8 mouse cellular contexts compared by ENCODE assay signal in the genomic region with DNA sequence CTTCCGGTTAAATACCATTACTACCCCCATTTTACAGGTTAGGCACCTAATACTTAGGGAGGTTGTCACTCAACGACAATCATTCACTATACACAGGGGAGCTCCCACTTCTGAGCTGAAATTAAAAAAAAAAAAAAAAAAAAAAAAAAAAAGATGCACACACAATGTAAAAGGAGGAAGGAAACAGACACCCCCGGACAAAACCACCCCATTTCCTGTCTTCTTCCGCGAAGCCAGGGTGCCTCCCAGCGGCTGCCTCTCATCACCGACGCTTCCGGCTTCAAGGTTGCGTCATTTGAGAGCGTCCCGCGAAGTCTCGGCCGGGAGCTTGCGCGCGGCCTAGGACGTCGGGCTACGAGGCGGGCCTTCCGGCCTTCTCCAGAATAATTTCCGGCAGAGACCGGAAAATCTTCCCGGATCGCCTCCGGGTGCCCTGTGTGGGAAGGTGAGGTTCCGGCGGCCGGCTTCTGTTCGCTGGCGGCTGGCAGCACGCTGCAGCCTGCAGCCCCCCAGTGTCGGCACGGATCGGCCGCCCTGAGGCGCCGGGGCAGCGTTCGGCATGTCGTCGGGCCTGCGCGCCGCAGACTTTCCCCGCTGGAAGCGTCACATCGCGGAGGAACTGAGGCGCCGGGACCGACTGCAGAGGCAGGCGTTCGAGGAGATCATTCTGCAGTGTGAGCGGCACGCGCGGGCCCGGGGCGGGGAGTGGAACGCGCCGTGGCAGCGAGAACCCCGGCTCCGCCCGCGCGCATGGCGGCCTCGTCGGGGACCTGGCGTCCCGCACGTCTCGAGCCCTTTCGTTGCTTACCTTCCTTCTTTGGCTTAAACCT. TPM values are rescaled to one million over a fixed set of nuclear protein-coding genes. Genes with fewer than 3 reads are reported as not detected.
DNase-seq lines count a peak whose midpoint lies in the region; ATAC-seq and TF ChIP-seq lines count a peak whose summit lies in the region.

A gene (plus strand): TSS at position 230 of the 830 bp plus-strand sequence.

- H3K27me3 ChIP-seq in embryonic facial prominence, embryonic 13.5 days = no peaks in the 10 kb centered on the region; the same call in 1 of the 2 replicates
- no peaks in the 10 kb centered on the region for H3K27me3 ChIP-seq in kidney, adult 2 months (replicated peaks; ENCODE audit: control insufficient read depth, insufficient read depth, low read length)
- no peaks in the 10 kb centered on the region; the same call in 1 of the 2 replicates for H3K27me3 ChIP-seq in limb, embryonic 12.5 days
- H3K27me3 ChIP-seq in midbrain, embryonic 15.5 days (replicated peaks) = no peaks in the 10 kb centered on the region
- no peaks in the 10 kb centered on the region for H3K27me3 ChIP-seq in spleen, adult 2 months (ENCODE audit: control insufficient read depth, insufficient read depth, low read length)

- TF ChIP-seq CTCF in kidney, adult 2 months (conservative IDR thresholded peaks at IDR 0.05; ENCODE audit: insufficient read depth, insufficient read length, low read depth, low read length) = peak; percentile 52
- peak; percentile 61; the same call in 1 of the 2 replicates for TF ChIP-seq CTCF in spleen, adult 2 months (IDR thresholded peaks at IDR 0.05; ENCODE audit: extremely low read depth, insufficient read depth, insufficient read length, insufficient replicate concordance)

- 1% methylated on average over 79 of the region's 79 CpGs for WGBS in embryonic facial prominence, embryonic 13.5 days
- WGBS in kidney, adult 2 months = under 1% methylated on average over 79 of the region's 79 CpGs
- under 1% methylated on average over 79 of the region's 79 CpGs for WGBS in limb, embryonic 12.5 days
- under 1% methylated on average over 79 of the region's 79 CpGs for WGBS in midbrain, embryonic 15.5 days
- WGBS in spleen, adult 2 months = under 1% methylated on average over 78 of the region's 79 CpGs

- peaks cover 19% of the 10 kb centered on the region for H3K36me3 ChIP-seq in embryonic facial prominence, embryonic 13.5 days
- no peaks in the 10 kb centered on the region for H3K36me3 ChIP-seq in kidney, adult 2 months (ENCODE audit: control insufficient read depth, insufficient read depth, low read length)
- H3K36me3 ChIP-seq in limb, embryonic 12.5 days = peaks cover 26% of the 10 kb centered on the region
- peaks cover under 1% of the 10 kb centered on the region; the same call in 1 of the 2 replicates for H3K36me3 ChIP-seq in midbrain, embryonic 15.5 days (replicated peaks)
- H3K36me3 ChIP-seq in spleen, adult 2 months (ENCODE audit: control insufficient read depth, insufficient read depth, low read length) = peaks cover 5% of the 10 kb centered on the region

- H3K9me3 ChIP-seq in embryonic facial prominence, embryonic 13.5 days = no peaks in the 10 kb centered on the region
- no peaks in the 10 kb centered on the region for H3K9me3 ChIP-seq in limb, embryonic 12.5 days
- no peaks in the 10 kb centered on the region for H3K9me3 ChIP-seq in midbrain, embryonic 15.5 days

- peak within 1 kb of the TSS; percentile 91 for H3K27ac ChIP-seq in embryonic facial prominence, embryonic 13.5 days
- H3K27ac ChIP-seq in kidney, adult 2 months (ENCODE audit: insufficient read depth, low read depth, low read length) = peak within 1 kb of the TSS; percentile 78
- H3K27ac ChIP-seq in limb, embryonic 12.5 days = peak within 1 kb of the TSS; percentile 91
- peak within 1 kb of the TSS; percentile 89 for H3K27ac ChIP-seq in midbrain, embryonic 15.5 days
- H3K27ac ChIP-seq in spleen, adult 2 months (ENCODE audit: insufficient read depth, low read length) = peak within 1 kb of the TSS; percentile 92

- H3K4me1 ChIP-seq in embryonic facial prominence, embryonic 13.5 days = peaks cover 11% of the 10 kb centered on the region
- H3K4me1 ChIP-seq in kidney, adult 2 months (ENCODE audit: control insufficient read depth, insufficient read depth, low read length) = peaks cover 9% of the 10 kb centered on the region; the same call in 1 of the 2 replicates
- peaks cover 8% of the 10 kb centered on the region for H3K4me1 ChIP-seq in limb, embryonic 12.5 days (replicated peaks)
- H3K4me1 ChIP-seq in midbrain, embryonic 15.5 days = peaks cover 13% of the 10 kb centered on the region
- peaks cover 4% of the 10 kb centered on the region for H3K4me1 ChIP-seq in spleen, adult 2 months (ENCODE audit: control insufficient read depth, insufficient read depth, insufficient read length)

- TF ChIP-seq POLR2A in kidney, adult 2 months (IDR thresholded peaks at IDR 0.05; ENCODE audit: low read depth, low read length) = no peak
- TF ChIP-seq POLR2A in spleen, adult 2 months (IDR thresholded peaks at IDR 0.05; ENCODE audit: low read depth, low read length) = peak; percentile 37; the same call in 1 of the 2 replicates

- peak within 1 kb of the TSS; percentile 77 for H3K4me2 ChIP-seq in embryonic facial prominence, embryonic 13.5 days
- H3K4me2 ChIP-seq in limb, embryonic 12.5 days = peak within 1 kb of the TSS; percentile 83
- peak within 1 kb of the TSS; percentile 62 for H3K4me2 ChIP-seq in midbrain, embryonic 15.5 days

- peak; percentile 95 for DNase-seq in 3134 (ENCODE audit: extremely low read depth, insufficient read length, low spot score)
- peak; percentile 96 to 97 for DNase-seq in adrenal gland, postnatal 36 days
- peak; percentile 96 to 97 for DNase-seq in heart, adult 18-20 months
- peak; percentile 97 for DNase-seq in kidney, adult 2 months
- DNase-seq in spleen, adult 2 months (ENCODE audit: low read depth in 1 of 2, low spot score in 2 of 2) = peak; percentile 95

- peak within 1 kb of the TSS; percentile 98 for H3K9ac ChIP-seq in embryonic facial prominence, embryonic 13.5 days
- peak within 1 kb of the TSS; percentile 95 for H3K9ac ChIP-seq in limb, embryonic 12.5 days (replicated peaks)
- H3K9ac ChIP-seq in midbrain, embryonic 15.5 days = peak within 1 kb of the TSS; percentile 95

- ATAC-seq in embryonic facial prominence, embryonic 13.5 days (ENCODE audit: insufficient number of reproducible peaks, insufficient read depth, low FRiP score, low TSS enrichment, low read depth) = peak; percentile 96
- ATAC-seq in limb, embryonic 12.5 days (ENCODE audit: insufficient number of reproducible peaks, insufficient read depth, low FRiP score, low TSS enrichment, low read depth) = peak; percentile 96
- ATAC-seq in midbrain, embryonic 15.5 days (replicated peaks) = peak; percentile 100

- peak within 1 kb of the TSS; percentile 99 for H3K4me3 ChIP-seq in embryonic facial prominence, embryonic 13.5 days
- H3K4me3 ChIP-seq in kidney, adult 2 months (ENCODE audit: insufficient read depth, low read depth, low read length) = peak within 1 kb of the TSS; percentile 91
- peak within 1 kb of the TSS; percentile 98 for H3K4me3 ChIP-seq in limb, embryonic 12.5 days (replicated peaks)
- peak within 1 kb of the TSS; percentile 87 for H3K4me3 ChIP-seq in midbrain, embryonic 15.5 days
- peak within 1 kb of the TSS; percentile 87 for H3K4me3 ChIP-seq in spleen, adult 2 months (ENCODE audit: extremely low read depth, insufficient read depth, insufficient read length)

RNA-seq across cellular contexts. Expression of the gene that starts here (rescaled TPM):
- 10 to 100 TPM; 31.8 to 33.2 TPM for total RNA-seq in adrenal gland, postnatal 36 days (2021)
- 36.3 and 36.8 TPM in 2 replicates for polyA plus RNA-seq in embryonic facial prominence, embryonic 13.5 days (2015; fragmentation: Nextera tagmentation; extraction: Ambion mirVana)
- 10 to 100 TPM; 27.8 to 32.3 TPM for total RNA-seq in heart, adult 18-20 months (2021)
- polyA plus RNA-seq in kidney, adult 2 months (2012; rRNA removed) = 19.8 and 20.0 TPM in 2 replicates
- polyA plus RNA-seq in limb, embryonic 12.5 days (2016; fragmentation: Nextera tagmentation; extraction: Ambion mirVana) = 39.8 and 40.8 TPM in 2 replicates
- 74.2 and 84.0 TPM in 2 replicates for polyA plus RNA-seq in midbrain, embryonic 15.5 days (2015; fragmentation: Nextera tagmentation; extraction: Ambion mirVana)
- 17.8 and 18.7 TPM in 2 replicates for polyA plus RNA-seq in spleen, adult 2 months (2012; rRNA removed)

Comparison
In these comparisons a context has a peak if more than half of its experiments do, and no peak if none do; other contexts are left out.
1. Peak in every context shown above with its lines: DNase-seq, ATAC-seq, H3K4me3 ChIP-seq and H3K27ac ChIP-seq.